Mouse (Mus musculus) liver, embryonic 14.5 days (tissue): ENCODE measurements around the gene Riok1. TPM values are rescaled to one million over a fixed set of nuclear protein-coding genes. Genes with fewer than 3 reads are reported as not detected.
A peak's percentile ranks its signal among the peaks of the same experiment; 100 is the strongest.

ENCODE experiments used
- ATAC-seq: fragments of 200-750 bp; cut with Nextera tagmentation; 2 replicates; pipeline ENCODE4 v1.8.0; 2017; ENCODE audit warnings: moderate number of reproducible peaks, mild to moderate bottlenecking, moderate library complexity; ENCODE audit not compliant: insufficient read depth
- DNase-seq, 3 experiments: peaks; one replicate each; pipeline ENCODE4 v3.0.0-alpha.2; 2012 to 2013; ENCODE audit warnings: low read depth in 3 of 3, low spot score in 3 of 3
- H3K27ac ChIP-seq: fragments of 300-500 bp; sonication (generic); 2 replicates; pipeline ENCODE4 v1.5.1; 2014; ENCODE audit warnings: moderate library complexity, mild to moderate bottlenecking, control low read depth, inconsistent platforms
- H3K27me3 ChIP-seq: fragments of 300-500 bp; sonication (generic); 2 replicates; pipeline ENCODE4 v1.6.1; 2014; ENCODE audit warnings: mild to moderate bottlenecking, low read length, moderate library complexity; ENCODE audit not compliant: control insufficient read depth, insufficient read depth
- H3K36me3 ChIP-seq: fragments of 300-500 bp; sonication (generic); replicated peaks from 2 replicates; pipeline ENCODE4 v1.6.1; 2014; ENCODE audit warnings: low read depth; ENCODE audit not compliant: control insufficient read depth, insufficient read depth
- H3K4me1 ChIP-seq, 2 experiments: fragments of 200-500 bp in 1 of 2; fragments of 300-500 bp in 1 of 2; sonication (generic) in 1 of 2; replicated peaks; 2 replicates each; pipeline ENCODE4 v1.6.1; 2012 to 2014; ENCODE audit warnings: antibody characterized with exemption in 1 of 2, inconsistent platforms in 1 of 2, low read length in 1 of 2; ENCODE audit not compliant: control insufficient read depth in 2 of 2, insufficient read depth in 2 of 2
- H3K4me2 ChIP-seq: fragments of 300-500 bp; sonication (generic); 2 replicates; pipeline ENCODE4 v1.6.1; 2014; ENCODE audit warnings: low read depth, mild to moderate bottlenecking, control low read depth, moderate library complexity
- H3K4me3 ChIP-seq, 2 experiments: fragments of 200-500 bp in 1 of 2; fragments of 300-500 bp in 1 of 2; sonication (generic) in 1 of 2; 2 replicates each; pipeline ENCODE4 v1.5.1; 2012 to 2014; ENCODE audit warnings: low read depth in 2 of 2, low read length in 2 of 2, mild to moderate bottlenecking in 2 of 2, control low read depth in 1 of 2, inconsistent platforms in 1 of 2, moderate library complexity in 1 of 2; ENCODE audit not compliant: insufficient read depth in 1 of 2
- H3K9ac ChIP-seq: fragments of 300-500 bp; sonication (generic); replicated peaks from 2 replicates; pipeline ENCODE4 v1.6.1; 2014; ENCODE audit warnings: mild to moderate bottlenecking, control low read depth, moderate library complexity
- H3K9me3 ChIP-seq: fragments of 300-500 bp; sonication (generic); 2 replicates; pipeline ENCODE4 v1.6.1; 2016; ENCODE audit warnings: low read length, mixed read lengths; ENCODE audit not compliant: control insufficient read depth
- CTCF ChIP-seq: IDR thresholded peaks from 2 replicates; pipeline ENCODE4 v1.5.1; 2016; ENCODE audit warnings: antibody characterized with exemption, low read depth, control low read depth
- EP300 ChIP-seq: IDR thresholded peaks from 2 replicates; pipeline ENCODE4 v1.6.1; 2016; ENCODE audit warnings: antibody characterized with exemption, low read depth
- WGBS: fragments of 180-500 bp; shearing (Covaris S2); extraction: QIAGEN DNeasy Blood & Tissue Kit; methylation state at CpG from one replicate; pipeline ENCODE4 v1.1.7; 2014; ENCODE audit not compliant: insufficient replicate concordance; 5-methylcytosine and 5-hydroxymethylcytosine counted together
- microRNA-seq: library from miRNA; unstranded; fragments of <30 nt; microRNA quantifications from one replicate; pipeline ENCODE4, GENCODE M21; 2016
- polyA plus RNA-seq, 2 experiments: library from polyadenylated mRNA; depleted of rRNA in 1 of 2; stranded (reverse) in 1 of 2; unstranded in 1 of 2; fragments of >200 nt; fragmentation: Nextera tagmentation in 1 of 2; extraction: Ambion mirVana in 1 of 2; gene quantifications; 2 replicates each; pipeline versions ENCODE4 v1.2.1 to v1.2.3; 2012 to 2014

The Riok1 gene
- polyA plus RNA-seq, 2 experiments: 13.0 to 17.5 TPM

DNA sequence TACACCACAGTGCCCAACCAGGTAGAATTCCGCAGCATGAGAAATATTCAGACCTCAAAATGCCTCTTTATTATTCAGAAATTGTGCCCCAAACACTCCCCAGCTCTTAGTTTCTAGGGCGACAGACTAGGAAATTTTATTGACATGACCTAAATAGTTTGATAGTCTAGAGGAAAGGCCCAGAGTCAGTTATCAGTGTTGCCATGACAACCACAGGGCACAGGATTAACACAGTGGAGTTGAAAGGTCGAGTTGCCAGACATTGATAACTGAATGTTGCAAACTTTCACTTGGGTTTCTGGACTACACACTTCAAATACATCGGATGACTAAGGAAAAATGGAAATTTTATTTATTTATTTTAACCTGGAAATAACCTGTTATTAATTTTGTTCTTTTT, 53.1 kb downstream of the Riok1 start:
- TF ChIP-seq EP300 (no peak), CTCF (no peak)
- DNase-seq (peak; percentile 24 to 45 (median 40)), ATAC-seq (no peak; the same call in 1 of the 2 replicates)
- Histone ChIP-seq H3K9me3 (no peaks in the 10 kb centered on the region), H3K9ac (no peak overlapping the region), H3K36me3 (no peaks in the 10 kb centered on the region), H3K4me2 (no peak overlapping the region), H3K27ac (no peak overlapping the region), H3K4me1 (peaks cover 3 to 20% of the 10 kb centered on the region in 2 experiments; a peak in 3 of 4 replicates), H3K4me3 (no peak overlapping the region), H3K27me3 (no peaks in the 10 kb centered on the region)
- 41% methylated on average over 4 of the region's 4 CpGs for WGBS

DNA sequence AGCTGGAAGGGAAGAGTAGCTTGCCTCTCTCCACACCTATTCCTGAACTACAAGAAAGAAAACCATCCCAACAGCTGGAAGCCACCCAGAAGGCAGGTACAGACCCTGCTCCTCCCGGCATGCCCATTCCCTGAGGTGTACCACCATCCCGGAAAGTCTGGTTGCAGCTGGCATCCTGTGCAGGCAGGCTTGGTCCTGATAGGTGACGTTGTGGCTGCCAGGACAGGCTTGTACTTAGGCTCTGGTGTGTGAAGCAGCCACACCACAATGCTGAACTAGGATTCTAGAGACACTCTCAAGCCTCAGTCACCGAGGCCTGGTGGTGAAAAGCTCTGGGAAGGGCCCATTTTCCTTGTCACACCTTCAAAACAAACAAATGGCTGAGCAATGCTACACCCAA, 59.4 kb downstream of the Riok1 start:
- ATAC-seq (no peak), DNase-seq (no peak)
- no peak overlapping the region for H3K9ac ChIP-seq
- TF ChIP-seq EP300 (no peak), CTCF (no peak)
- H3K27ac ChIP-seq: no peak overlapping the region
- 35% methylated on average over 4 of the region's 4 CpGs for WGBS
- no peaks in the 10 kb centered on the region for H3K36me3 ChIP-seq
- H3K27me3 ChIP-seq: no peaks in the 10 kb centered on the region
- H3K4me1 ChIP-seq: peaks cover 0 to under 1% of the 10 kb centered on the region in 2 experiments; a peak in 1 of 4 replicates
- H3K4me2 ChIP-seq: no peak overlapping the region
- H3K9me3 ChIP-seq: no peaks in the 10 kb centered on the region
- H3K4me3 ChIP-seq: no peak overlapping the region

DNA sequence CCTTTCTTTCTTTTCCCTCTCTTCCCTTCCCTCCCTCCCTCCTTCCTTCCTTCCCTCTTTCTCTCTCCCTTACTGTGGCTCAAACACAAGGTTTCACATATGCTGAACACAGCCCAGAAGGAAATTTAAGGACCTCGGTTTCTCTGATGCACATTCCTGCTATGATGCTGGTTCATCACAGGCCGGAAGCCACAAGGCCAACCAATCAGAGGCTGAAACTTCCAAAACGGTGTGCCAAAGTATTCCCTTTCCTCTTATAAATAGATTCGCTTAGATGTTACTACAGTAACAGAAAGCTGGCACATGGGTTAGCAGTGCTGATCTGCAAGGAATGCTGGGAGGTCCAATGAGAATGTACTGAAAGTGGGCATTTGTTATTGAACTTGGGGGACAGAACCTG, 66.6 kb downstream of the Riok1 start:
- Histone ChIP-seq H3K4me3 (no peak overlapping the region), H3K36me3 (no peaks in the 10 kb centered on the region), H3K9me3 (no peaks in the 10 kb centered on the region), H3K4me1 (no peaks in the 10 kb centered on the region), H3K27me3 (no peaks in the 10 kb centered on the region), H3K4me2 (no peak overlapping the region), H3K27ac (no peak overlapping the region), H3K9ac (no peak overlapping the region)
- no peak for TF ChIP-seq EP300
- TF ChIP-seq CTCF: no peak
- ATAC-seq: no peak
- no peak for DNase-seq
- WGBS: 49% methylated on average over 4 of the region's 4 CpGs

DNA sequence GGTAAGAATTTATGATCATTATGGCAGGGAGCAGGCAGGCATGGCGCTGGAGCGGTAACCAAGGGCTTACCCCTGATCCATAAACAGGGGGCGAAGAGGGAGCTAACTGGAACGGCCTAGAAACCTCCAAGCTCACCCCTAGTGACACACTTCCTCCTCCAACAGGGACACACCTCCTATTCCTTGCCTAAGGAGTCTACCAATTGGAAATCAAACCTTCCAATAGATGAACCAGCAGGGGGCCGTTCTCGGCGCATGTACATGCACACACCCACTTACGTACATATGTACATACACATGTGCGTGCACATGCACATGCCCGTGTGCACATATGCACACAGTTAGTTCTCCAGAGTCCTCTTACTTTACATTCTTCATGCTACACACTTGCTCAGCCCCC, 67.7 kb downstream of the Riok1 start:
- Histone ChIP-seq H3K27me3 (no peaks in the 10 kb centered on the region), H3K4me1 (no peaks in the 10 kb centered on the region), H3K36me3 (no peaks in the 10 kb centered on the region), H3K9me3 (no peaks in the 10 kb centered on the region), H3K4me3 (no peak overlapping the region), H3K27ac (no peak overlapping the region), H3K4me2 (no peak overlapping the region), H3K9ac (no peak overlapping the region)
- ATAC-seq (no peak), DNase-seq (no peak)
- 73% methylated on average over 10 of the region's 10 CpGs for WGBS
- no peak for TF ChIP-seq CTCF

DNA sequence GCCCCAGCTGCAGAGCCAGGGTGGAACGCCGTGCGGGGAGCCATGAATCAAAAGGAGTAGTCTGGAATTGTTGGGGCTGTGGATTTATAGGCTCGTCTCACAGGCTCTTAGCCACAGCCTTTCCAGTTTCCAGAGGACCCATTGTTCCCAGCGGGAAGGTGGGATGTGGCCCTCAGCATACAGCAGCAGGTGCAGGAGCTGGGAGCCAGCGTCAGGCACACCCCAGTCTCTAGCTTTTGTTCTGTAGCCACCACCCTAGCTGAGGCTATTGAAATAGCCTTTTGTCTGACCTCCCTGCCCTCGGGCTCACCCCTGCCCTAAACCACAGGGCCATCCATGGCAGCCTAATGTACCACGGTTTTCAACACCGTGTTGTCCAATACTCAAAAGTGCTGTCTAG, 72.3 kb downstream of the Riok1 start:
- no peaks in the 10 kb centered on the region for H3K9me3 ChIP-seq
- DNase-seq (no peak), ATAC-seq (no peak)
- no peak overlapping the region for H3K4me2 ChIP-seq
- no peaks in the 10 kb centered on the region for H3K27me3 ChIP-seq
- no peak overlapping the region for H3K27ac ChIP-seq
- WGBS: 68% methylated on average over 9 of the region's 9 CpGs
- H3K36me3 ChIP-seq: no peaks in the 10 kb centered on the region
- TF ChIP-seq CTCF (no peak), EP300 (no peak)
- no peak overlapping the region for H3K9ac ChIP-seq
- H3K4me1 ChIP-seq: no peaks in the 10 kb centered on the region
- H3K4me3 ChIP-seq: no peak overlapping the region

Small RNA genes lying within 50 kb of the gene (microRNA-seq; reads per million reads assigned to microRNA genes)
- gene Gm27387: not detected

Other genes starting within 250 kb of the Riok1 start
- gene Ssr1, start 42.8 kb upstream of the Riok1 start, polyA plus RNA-seq (2012; rRNA removed): 7.5 and 17.0 TPM in 2 replicates
- gene Ssr1, start 42.8 kb upstream of the Riok1 start, polyA plus RNA-seq (2014; fragmentation: Nextera tagmentation; extraction: Ambion mirVana): 71.9 and 74.3 TPM in 2 replicates
- 0.10 and 0.15 TPM in 2 replicates for gene Cage1, start 74 bp downstream of the Riok1 start, polyA plus RNA-seq (2012; rRNA removed)
- gene Cage1, start 74 bp downstream of the Riok1 start, polyA plus RNA-seq (2014; fragmentation: Nextera tagmentation; extraction: Ambion mirVana): 0.25 and 0.56 TPM in 2 replicates
- 1.2 and 1.8 TPM in 2 replicates for gene Dsp, start 114.3 kb downstream of the Riok1 start, polyA plus RNA-seq (2012; rRNA removed)
- gene Dsp, start 114.3 kb downstream of the Riok1 start, polyA plus RNA-seq (2014; fragmentation: Nextera tagmentation; extraction: Ambion mirVana): 2.0 TPM in 2 replicates
- gene Snrnp48, start 167.9 kb downstream of the Riok1 start, polyA plus RNA-seq (2012; rRNA removed): 9.5 and 15.8 TPM in 2 replicates
- gene Snrnp48, start 167.9 kb downstream of the Riok1 start, polyA plus RNA-seq (2014; fragmentation: Nextera tagmentation; extraction: Ambion mirVana): 10.9 and 12.0 TPM in 2 replicates